Mouse (Mus musculus) ES-E14 (cell line): Measurements from ENCODE around the gene Ugt1a8. TPM values are rescaled to one million over a fixed set of nuclear protein-coding genes. Genes with fewer than 3 reads are reported as not detected.
"Not testable (repeated sequence)": the region's sequence is repeated elsewhere in the genome, so short reads cannot be mapped to it uniquely, and the experiment has no call there.

Experiments used
- DNase-seq: peaks from one replicate; pipeline ENCODE4 v3.0.0-alpha.2; 2013; ENCODE audit warnings: low read depth, low spot score
- H3K27ac ChIP-seq: 2 replicates; pipeline ENCODE4 v1.5.1; 2012; ENCODE audit warnings: low read depth, mild to moderate bottlenecking, low read length, moderate library complexity, mixed read lengths; ENCODE audit not compliant: poor library complexity, insufficient read depth, severe bottlenecking
- H3K36me3 ChIP-seq: 2 replicates; pipeline ENCODE4 v1.6.1; 2012; ENCODE audit warnings: mild to moderate bottlenecking, low read length, moderate library complexity, mixed read lengths; ENCODE audit not compliant: control insufficient read depth, poor library complexity, insufficient read depth, severe bottlenecking
- H3K4me1 ChIP-seq, 2 experiments: fragments of 150-350 bp in 1 of 2; sonication (generic) in 1 of 2; 2 replicates each; pipeline ENCODE4 v1.6.1; 2012; ENCODE audit warnings: low read length in 2 of 2, mild to moderate bottlenecking in 1 of 2, mixed read lengths in 1 of 2; ENCODE audit not compliant: control insufficient read depth in 2 of 2, insufficient read depth in 2 of 2, poor library complexity in 1 of 2
- H3K4me3 ChIP-seq, 2 experiments: fragments of 150-350 bp in 1 of 2; sonication (generic) in 1 of 2; 2 replicates each; pipeline ENCODE4 v1.5.1; 2012; ENCODE audit warnings: low read length in 2 of 2, low read depth in 1 of 2, mild to moderate bottlenecking in 1 of 2, mixed read lengths in 1 of 2; ENCODE audit not compliant: insufficient read depth in 1 of 2, poor library complexity in 1 of 2, severe bottlenecking in 1 of 2
- H3K9ac ChIP-seq: 2 replicates; pipeline ENCODE4 v1.6.1; 2012; ENCODE audit warnings: low read depth, mild to moderate bottlenecking, low read length, mixed read lengths; ENCODE audit not compliant: poor library complexity, insufficient read depth, severe bottlenecking
- H3K9me3 ChIP-seq: fragments of 150-350 bp; sonication (generic); 2 replicates; pipeline ENCODE4 v1.6.1; 2012; ENCODE audit warnings: low read depth, mild to moderate bottlenecking, low read length; ENCODE audit not compliant: control insufficient read depth, insufficient read depth
- CHD2 ChIP-seq: IDR thresholded peaks from 2 replicates; pipeline ENCODE4 v1.6.1; 2014; ENCODE audit warnings: mild to moderate bottlenecking, low read depth, low read length, inconsistent platforms
- HCFC1 ChIP-seq: IDR thresholded peaks from 2 replicates; pipeline ENCODE4 v1.6.1; 2012; ENCODE audit warnings: low read length, inconsistent platforms, borderline replicate concordance; ENCODE audit not compliant: insufficient read depth
- MAFK ChIP-seq: IDR thresholded peaks from 2 replicates; pipeline ENCODE4 v1.6.1; 2014; ENCODE audit warnings: mild to moderate bottlenecking, low read depth, low read length, inconsistent platforms; ENCODE audit not compliant: insufficient read depth
- ZC3H11A ChIP-seq: IDR thresholded peaks from 2 replicates; pipeline ENCODE4 v1.6.1; 2012; ENCODE audit warnings: low read depth, mild to moderate bottlenecking, inconsistent platforms, low read length, borderline replicate concordance
- ZNF384 ChIP-seq: IDR thresholded peaks from 2 replicates; pipeline ENCODE4 v1.6.1; 2012; ENCODE audit warnings: low read depth, low read length, inconsistent platforms
- in situ Hi-C, 2 experiments: fragments of 600-800 bp; cut with MboI; formaldehyde crosslinking; loops; one replicate each; pipeline ENCODE4 v1.15.1; 2025; ENCODE audit warnings: low sequenced_read_pairs in 2 of 2, inconsistent platforms in 1 of 2; ENCODE audit not compliant: unreplicated experiment in 2 of 2
- total RNA-seq: library from RNA; depleted of rRNA; stranded (reverse); fragments of 300-350 nt; gene quantifications from 2 replicates; pipeline ENCODE4 v1.2.3, GENCODE M21; 2012; rRNA removed

The Ugt1a8 gene
- total RNA-seq: not detected in 2 replicates

DNA sequence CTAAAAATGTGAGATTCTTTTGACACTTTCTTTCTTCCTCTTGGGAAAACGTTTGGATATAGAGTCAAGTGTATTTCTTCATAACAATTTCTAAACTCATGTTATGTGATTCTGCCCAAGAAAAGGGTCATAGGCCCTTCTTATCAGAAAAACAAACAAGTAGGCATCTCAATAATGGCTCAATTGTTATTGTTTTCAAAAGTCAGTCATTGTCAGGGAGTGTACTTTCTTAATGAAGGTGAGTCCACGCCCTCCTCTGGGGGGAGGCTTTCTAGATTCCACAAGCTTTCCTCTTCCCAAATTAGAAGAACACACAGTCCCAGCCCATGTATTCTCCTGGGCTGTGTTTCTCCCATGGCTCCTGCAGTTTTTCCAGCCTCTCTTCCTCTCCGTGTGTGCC is at the start of gene Ugt1a8:
Gene Ugt1a8 (plus strand): TSS at position 301 of the 400 bp plus-strand sequence.
- DNase-seq: no peak
- in situ Hi-C loops: no loop called here
- Histone ChIP-seq H3K9ac (no peak within 1 kb of the TSS), H3K4me3 (no peak within 1 kb of the TSS), H3K9me3 (no peaks in the 10 kb centered on the region), H3K4me1 (no peaks in the 10 kb centered on the region), H3K27ac (no peak within 1 kb of the TSS), H3K36me3 (no peaks in the 10 kb centered on the region)
- no peak for TF ChIP-seq MAFK
- no peak for TF ChIP-seq ZNF384
- no peak for TF ChIP-seq HCFC1
- TF ChIP-seq ZC3H11A: no peak
- no peak for TF ChIP-seq CHD2

GRCm38 (mm10) chr1:88043044-88043443 is 44.6 kb upstream of the Ugt1a8 start:
- H3K27ac ChIP-seq, H3K9ac ChIP-seq, in situ Hi-C loops, H3K4me3 ChIP-seq, H3K9me3 ChIP-seq, H3K4me1 ChIP-seq, DNase-seq, H3K36me3 ChIP-seq: not testable (repeated sequence)

- H3K36me3 ChIP-seq, H3K9ac ChIP-seq, in situ Hi-C loops, DNase-seq, H3K27ac ChIP-seq, H3K4me1 ChIP-seq, H3K9me3 ChIP-seq, H3K4me3 ChIP-seq: not testable (repeated sequence)
These were observed 42.7 kb upstream of the Ugt1a8 start for GRCm38 (mm10) chr1:88044832-88045437.

- in situ Hi-C loops, H3K9me3 ChIP-seq, H3K27ac ChIP-seq, H3K4me1 ChIP-seq, H3K36me3 ChIP-seq, H3K9ac ChIP-seq, DNase-seq, H3K4me3 ChIP-seq: not testable (repeated sequence)
These were observed 40.2 kb upstream of the Ugt1a8 start for GRCm38 (mm10) chr1:88047408-88047807.

GRCm38 (mm10) chr1:88055088-88055487 is 32.5 kb upstream of the Ugt1a8 start, which contains the start of gene Ugt1a10:
Gene Ugt1a10, plus strand, starts transcription at chr1:88055388.
- H3K36me3 ChIP-seq: no peaks in the 10 kb centered on the region
- in situ Hi-C loops: no loop called here
- H3K4me1 ChIP-seq: no peaks in the 10 kb centered on the region
- DNase-seq: no peak
- no peak for TF ChIP-seq ZNF384
- TF ChIP-seq CHD2: no peak
- no peak for TF ChIP-seq ZC3H11A
- no peak for TF ChIP-seq HCFC1
- no peak for TF ChIP-seq MAFK
- no peak within 1 kb of the TSS for H3K4me3 ChIP-seq
- no peak within 1 kb of the TSS for H3K9ac ChIP-seq
- no peak within 1 kb of the TSS for H3K27ac ChIP-seq
- no peaks in the 10 kb centered on the region for H3K9me3 ChIP-seq

DNA sequence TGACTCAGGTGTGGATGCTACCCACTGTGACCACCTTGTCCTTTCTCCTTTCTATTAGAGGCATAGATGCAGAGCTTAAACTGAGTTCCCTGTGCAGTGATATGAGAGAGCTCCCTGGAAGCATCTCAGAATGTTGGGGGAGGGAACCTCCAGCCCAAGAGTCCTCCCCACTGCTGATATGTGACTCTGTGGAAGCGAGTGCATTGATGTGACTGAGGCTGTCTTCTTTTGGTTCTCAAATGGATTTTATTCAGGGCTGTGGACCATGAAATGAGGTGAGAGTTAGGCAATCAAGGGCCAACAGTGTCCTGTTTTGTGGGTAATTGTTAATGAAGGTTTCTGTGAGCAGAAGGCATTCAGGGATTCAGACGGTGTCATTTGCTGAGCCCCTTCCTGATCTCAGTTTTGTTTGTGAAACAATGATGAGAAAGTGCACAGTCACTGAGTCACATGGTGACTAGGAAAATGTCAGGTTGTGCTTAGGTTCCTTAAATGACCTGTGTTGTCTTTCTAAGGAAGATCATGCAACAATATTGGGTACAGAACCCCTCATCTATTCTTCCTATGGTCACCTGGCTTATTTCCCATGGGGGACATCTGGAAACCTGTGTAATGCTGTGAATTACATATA is 21.0 kb upstream of the Ugt1a8 start:
- H3K36me3 ChIP-seq, H3K9me3 ChIP-seq, DNase-seq, H3K27ac ChIP-seq, H3K4me1 ChIP-seq, in situ Hi-C loops, H3K4me3 ChIP-seq, H3K9ac ChIP-seq: not testable (repeated sequence)
